Mouse (Mus musculus): ENCODE measurements around the gene Plpp3.

GRCm38 (mm10) chr4:105151911-105152690, 5.0 kb upstream of the Plpp3 start:
- TF ChIP-seq CTCF (IDR thresholded peaks at IDR 0.05; ENCODE audit: control insufficient read depth, insufficient read depth, insufficient read length), result peak; percentile 46
- no peak for TF ChIP-seq MYOD1 (IDR thresholded peaks at IDR 0.05; ENCODE audit: control insufficient read depth, insufficient read length, low read depth)
- no peak for TF ChIP-seq USF1 (IDR thresholded peaks at IDR 0.05; ENCODE audit: low read depth)

All from C2C12 (cell line).